Mouse (Mus musculus) CH12.LX (cell line): ENCODE results near the gene Uqcc3. TPM values are rescaled to one million over a fixed set of nuclear protein-coding genes. Genes with fewer than 3 reads are reported as not detected.

Experiments used
- DNase-seq: peaks from one replicate; pipeline ENCODE4 v3.0.0-alpha.2; 2013; ENCODE audit errors: extremely low read depth
- H3K27ac ChIP-seq: 2 replicates; pipeline ENCODE4 v1.5.1; 2012; ENCODE audit warnings: low read depth, mild to moderate bottlenecking, control low read depth, moderate library complexity; ENCODE audit not compliant: insufficient read depth
- H3K27me3 ChIP-seq: replicated peaks from 2 replicates; pipeline ENCODE3; 2012; ENCODE audit warnings: inconsistent platforms
- H3K36me3 ChIP-seq, 2 experiments: replicated peaks in 1 of 2; 2 replicates each; pipeline versions ENCODE3 to v1.6.1; 2012; ENCODE audit warnings: inconsistent platforms in 1 of 2, low read length in 1 of 2, mild to moderate bottlenecking in 1 of 2, mixed read lengths in 1 of 2, moderate library complexity in 1 of 2; ENCODE audit not compliant: control insufficient read depth in 1 of 2, insufficient read depth in 1 of 2
- H3K4me1 ChIP-seq, 2 experiments: 2 replicates each; pipeline ENCODE4 v1.6.1; 2012; ENCODE audit warnings: inconsistent platforms in 1 of 2, moderate library complexity in 1 of 2; ENCODE audit not compliant: insufficient read depth in 2 of 2, control insufficient read depth in 1 of 2
- H3K4me2 ChIP-seq: 2 replicates; pipeline ENCODE4 v1.6.1; 2012; ENCODE audit warnings: low read depth, mild to moderate bottlenecking, control low read depth; ENCODE audit not compliant: poor library complexity, insufficient read depth, severe bottlenecking
- H3K4me3 ChIP-seq, 3 experiments: fragments of 150-350 bp in 1 of 3; sonication (generic) in 1 of 3; replicated peaks in 1 of 3; 2 replicates each; pipeline versions ENCODE3 to v1.5.1; 2011 to 2012; ENCODE audit warnings: low read depth in 2 of 3, low read length in 2 of 3, mild to moderate bottlenecking in 2 of 3, moderate library complexity in 2 of 3, control low read depth in 1 of 3, improper control_type of control experiment in 1 of 3, inconsistent platforms in 1 of 3, mixed read lengths in 1 of 3; ENCODE audit not compliant: poor library complexity in 1 of 3
- H3K79me2 ChIP-seq: replicated peaks from 2 replicates; pipeline ENCODE4 v1.6.1; 2012; ENCODE audit warnings: mild to moderate bottlenecking, moderate library complexity; ENCODE audit not compliant: control insufficient read depth, poor library complexity, insufficient read depth, severe bottlenecking; ENCODE audit errors: extremely low read depth
- H3K9ac ChIP-seq: 2 replicates; pipeline ENCODE4 v1.6.1; 2012; ENCODE audit warnings: low read depth, mild to moderate bottlenecking, control low read depth, moderate library complexity; ENCODE audit not compliant: insufficient read depth
- H3K9me3 ChIP-seq: replicated peaks from 2 replicates; pipeline ENCODE3; 2012; ENCODE audit warnings: low read length, inconsistent platforms, mixed read lengths
- CHD1 ChIP-seq: IDR thresholded peaks from 2 replicates; pipeline ENCODE4 v1.6.1; 2012; ENCODE audit warnings: low read depth, low read length, improper control_type of control experiment, inconsistent platforms
- EP300 ChIP-seq: IDR thresholded peaks from 2 replicates; pipeline ENCODE4 v1.6.1; 2011; ENCODE audit warnings: low read length, improper control_type of control experiment
- ETS1 ChIP-seq: conservative IDR thresholded peaks from 2 replicates; pipeline ENCODE4 v1.6.1; 2012; ENCODE audit warnings: low read depth, mild to moderate bottlenecking, inconsistent platforms, low read length, improper control_type of control experiment, moderate library complexity
- HCFC1 ChIP-seq: IDR thresholded peaks from 2 replicates; pipeline ENCODE4 v1.6.1; 2012; ENCODE audit warnings: low read depth, mild to moderate bottlenecking, inconsistent platforms, low read length, improper control_type of control experiment
- JUN ChIP-seq: IDR thresholded peaks from 2 replicates; pipeline ENCODE4 v1.6.1; 2011; ENCODE audit warnings: low read depth, mild to moderate bottlenecking, low read length, improper control_type of control experiment, moderate library complexity; ENCODE audit not compliant: insufficient read depth
- JUND ChIP-seq: conservative IDR thresholded peaks from 2 replicates; pipeline ENCODE4 v1.6.1; 2011; ENCODE audit warnings: low read depth, low read length, improper control_type of control experiment
- KAT2A ChIP-seq: IDR thresholded peaks from 2 replicates; pipeline ENCODE4 v1.6.1; 2012; ENCODE audit warnings: low read length, improper control_type of control experiment, inconsistent platforms; ENCODE audit not compliant: insufficient replicate concordance
- MAX ChIP-seq: IDR thresholded peaks from 2 replicates; pipeline ENCODE4 v1.6.1; 2011; ENCODE audit warnings: low read length, improper control_type of control experiment
- MAZ ChIP-seq: IDR thresholded peaks from 2 replicates; pipeline ENCODE4 v1.6.1; 2012; ENCODE audit warnings: low read depth, mild to moderate bottlenecking, inconsistent platforms, low read length, improper control_type of control experiment, moderate library complexity
- MEF2A ChIP-seq: IDR thresholded peaks from 2 replicates; pipeline ENCODE4 v1.6.1; 2014; ENCODE audit warnings: low read depth, mild to moderate bottlenecking, inconsistent platforms, low read length, improper control_type of control experiment, borderline replicate concordance
- MYC ChIP-seq: IDR thresholded peaks from 2 replicates; pipeline ENCODE4 v1.6.1; 2011; ENCODE audit warnings: low read depth, mild to moderate bottlenecking, improper control_type of control experiment, low read length
- RCOR1 ChIP-seq: conservative IDR thresholded peaks from 2 replicates; pipeline ENCODE4 v1.6.1; 2012; ENCODE audit warnings: low read depth, mild to moderate bottlenecking, inconsistent platforms, low read length, improper control_type of control experiment
- SIN3A ChIP-seq: IDR thresholded peaks from 2 replicates; pipeline ENCODE4 v1.6.1; 2012; ENCODE audit warnings: low read length, improper control_type of control experiment, inconsistent platforms
- SMC3 ChIP-seq: IDR thresholded peaks from 2 replicates; pipeline ENCODE4 v1.6.1; 2011; ENCODE audit warnings: low read depth, low read length, improper control_type of control experiment
- TCF12 ChIP-seq: IDR thresholded peaks from 2 replicates; pipeline ENCODE4 v1.6.1; 2014; ENCODE audit warnings: low read depth, mild to moderate bottlenecking, inconsistent platforms, low read length, improper control_type of control experiment
- UBTF ChIP-seq: IDR thresholded peaks from 2 replicates; pipeline ENCODE4 v1.6.1; 2012; ENCODE audit warnings: low read depth, mild to moderate bottlenecking, inconsistent platforms, low read length, improper control_type of control experiment, moderate library complexity
- USF1 ChIP-seq: IDR thresholded peaks from 2 replicates; pipeline ENCODE4 v1.6.1; 2014; ENCODE audit warnings: low read depth, mild to moderate bottlenecking, inconsistent platforms, low read length, improper control_type of control experiment
- USF2 ChIP-seq: conservative IDR thresholded peaks from 2 replicates; pipeline ENCODE4 v1.6.1; 2011; ENCODE audit warnings: low read depth, low read length, improper control_type of control experiment
- ZC3H11A ChIP-seq: IDR thresholded peaks from 2 replicates; pipeline ENCODE4 v1.6.1; 2012; ENCODE audit warnings: low read depth, mild to moderate bottlenecking, inconsistent platforms, low read length, improper control_type of control experiment
- ZNF384 ChIP-seq: IDR thresholded peaks from 2 replicates; pipeline ENCODE4 v1.6.1; 2012; ENCODE audit warnings: low read depth, low read length, improper control_type of control experiment, inconsistent platforms
- dilution Hi-C: fragments of 300-500 bp; cut with MboI; formaldehyde crosslinking; loops from 2 replicates; pipeline ENCODE4 v1.14.3; 2020; ENCODE audit warnings: low sequenced_read_pairs; ENCODE audit not compliant: extremely low pct_unique_long_range_greater_than_20kb, extremely low pct_ligation_motif_present
- in situ Hi-C: fragments of 300-500 bp; cut with MboI; formaldehyde crosslinking; loops from 3 replicates; pipeline ENCODE4 v1.14.3; 2019; ENCODE audit warnings: low sequenced_read_pairs, low pct_ligation_motif_present, low pct_unique_long_range_greater_than_20kb, mixed read lengths
- polyA plus RNA-seq: library from polyadenylated mRNA; unstranded; fragments of >175 nt; gene quantifications from 2 replicates; pipeline ENCODE4 v1.2.1, GENCODE M21; 2012; ENCODE audit warnings: low read depth; ENCODE audit not compliant: insufficient read length
- total RNA-seq, 2 experiments: library from RNA; depleted of rRNA; stranded (reverse); fragments of 300-350 nt in 1 of 2; fragments of >200 nt in 1 of 2; gene quantifications; 2 replicates each; pipeline ENCODE4 v1.2.3; 2012 to 2014

Uqcc3 gene
- total and polyA plus RNA-seq, 3 experiments = 23.5 to 56.6 (median 42.6) TPM

- peak; percentile 77 for TF ChIP-seq TCF12
- peak; percentile 44; the same call in 1 of the 2 replicates for TF ChIP-seq MEF2A
- 0 out of 2 replicates have a peak, but pooled peaks have one; percentile 32 for TF ChIP-seq ETS1
- no peak; the same call in 1 of the 2 replicates for TF ChIP-seq MAZ
- 0 out of 2 replicates have a peak, but pooled peaks have one; percentile 46 for TF ChIP-seq MAX
- TF ChIP-seq UBTF = no peak
- no peak for TF ChIP-seq ZC3H11A
- TF ChIP-seq SIN3A = peak; percentile 73
- no peak for TF ChIP-seq JUND
- peak; percentile 49; the same call in 1 of the 2 replicates for TF ChIP-seq HCFC1
- TF ChIP-seq, all 38 proteins: peak for 16
Measured at GRCm38 (mm10) chr19:8839103-8839907, 41.4 kb downstream of the Uqcc3 start, which contains the start of gene Gng3 (continued).

- H3K9me3 ChIP-seq = no peaks in the 10 kb centered on the region
- no peaks in the 10 kb centered on the region for H3K27me3 ChIP-seq
- dilution Hi-C loops (no loop called here), in situ Hi-C loops (loop anchor here (25.0 kb wide), 1 partner anchor 1024 kb away; no protein-coding TSS in a partner anchor)
- H3K4me3 ChIP-seq = peak overlapping the region; percentile 56 to 65 (median 62)
- peaks cover 20% of the 10 kb centered on the region for H3K79me2 ChIP-seq
- peaks cover 17 to 53% of the 10 kb centered on the region in 2 experiments for H3K36me3 ChIP-seq
- peak overlapping the region; percentile 96 for H3K4me2 ChIP-seq
- TF ChIP-seq RCOR1 (no peak), MYC (no peak), UBTF (no peak), KAT2A (no peak), USF1 (no peak), USF2 (no peak), EP300 (no peak), ZNF384 (no peak), JUN (no peak), CHD1 (no peak), MEF2A (no peak), TCF12 (no peak), SMC3 (no peak)
- H3K4me1 ChIP-seq = peaks cover 11 to 45% of the 10 kb centered on the region in 2 experiments
- no peak for DNase-seq
- peak overlapping the region; percentile 75 for H3K9ac ChIP-seq
- peak overlapping the region; percentile 92 for H3K27ac ChIP-seq
Measured at GRCm38 (mm10) chr19:8838041-8838730, 42.5 kb downstream of the Uqcc3 start.
